Mouse (Mus musculus): ENCODE results near the gene Zc3hav1l.

DNA sequence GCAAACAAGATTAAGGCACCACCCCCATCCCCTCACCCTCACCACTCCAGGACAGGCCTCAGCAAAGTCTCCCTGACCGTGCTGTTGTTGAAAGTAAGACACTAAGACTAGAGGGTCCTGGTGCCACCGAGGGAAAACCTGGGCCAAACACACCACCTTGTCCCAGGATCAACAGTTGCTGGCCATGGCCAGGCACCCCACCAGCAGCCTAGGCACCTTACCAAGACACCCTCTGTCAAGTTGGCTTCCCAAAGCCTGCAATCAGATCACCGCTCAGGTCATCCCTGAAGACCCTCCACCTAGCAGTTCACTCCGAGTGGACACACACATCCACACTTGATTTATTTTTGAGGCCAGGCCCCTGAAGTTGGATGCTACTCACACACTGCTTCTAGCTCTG lies 47.6 kb downstream of the Zc3hav1l start:
- TF ChIP-seq CTCF (IDR thresholded peaks at IDR 0.05; ENCODE audit: control insufficient read depth, insufficient read depth, insufficient replicate concordance, low read depth, low read length) (no peak), POLR2A (IDR thresholded peaks at IDR 0.05; ENCODE audit: control insufficient read depth, low read depth, low read length) (no peak)

All from testis, adult 2 months (tissue).